Mouse (Mus musculus) kidney, adult 11 months (tissue): ENCODE results near the gene Mvb12b.

Source experiments
- DNase-seq: peaks from one replicate; pipeline ENCODE4 v3.0.0; 2022

The Mvb12b gene

DNA sequence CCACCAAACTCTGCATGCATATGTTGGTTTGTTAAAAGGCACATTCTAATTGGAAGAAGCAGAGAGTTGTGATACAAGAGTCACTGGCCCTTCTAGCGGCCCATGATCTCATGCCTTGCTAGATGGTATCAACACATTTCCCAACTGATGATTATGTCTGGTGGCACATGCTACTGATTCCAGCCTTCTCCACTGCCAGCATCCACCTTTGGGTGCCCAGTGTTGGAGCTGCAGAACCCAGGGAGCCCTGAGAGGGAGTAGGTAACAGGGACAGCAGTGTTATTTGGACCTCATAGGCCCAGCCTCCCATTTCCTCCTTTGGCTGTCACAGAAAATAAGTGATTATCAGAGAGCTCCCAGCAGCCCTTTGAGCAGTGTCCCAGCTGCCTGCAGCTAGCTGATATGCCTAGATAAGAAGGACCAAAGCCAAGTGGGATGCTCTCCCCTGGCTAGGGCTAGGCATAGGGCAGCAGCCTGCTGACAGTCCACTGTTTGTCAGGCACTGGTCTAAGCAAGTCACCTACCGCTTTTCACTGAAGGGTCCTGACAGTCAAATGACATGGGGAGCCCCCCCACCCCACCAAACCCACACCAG lies 44.7 kb downstream of the Mvb12b start:
- DNase-seq, result peak; percentile 19

DNA sequence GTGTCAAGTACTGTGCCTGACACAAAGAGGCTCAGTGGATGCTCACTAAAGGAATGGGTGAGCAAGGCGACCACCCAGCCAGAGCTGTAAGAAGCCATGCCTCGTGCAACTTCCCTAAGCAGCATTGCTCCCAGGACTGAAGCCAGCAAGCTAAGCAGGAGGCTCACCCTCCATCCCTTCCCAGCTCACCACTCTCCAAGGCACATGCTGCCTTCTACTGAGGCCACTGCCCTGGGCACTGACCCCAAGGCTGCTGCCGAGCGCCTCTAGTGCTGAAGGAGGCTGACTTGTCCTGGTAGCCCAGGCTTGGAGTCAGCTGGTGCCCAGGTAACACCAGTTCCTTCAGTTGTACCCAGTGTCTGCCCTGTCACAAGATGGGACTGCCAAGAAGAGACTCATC lies 45.8 kb downstream of the Mvb12b start:
- DNase-seq, result no peak

DNA sequence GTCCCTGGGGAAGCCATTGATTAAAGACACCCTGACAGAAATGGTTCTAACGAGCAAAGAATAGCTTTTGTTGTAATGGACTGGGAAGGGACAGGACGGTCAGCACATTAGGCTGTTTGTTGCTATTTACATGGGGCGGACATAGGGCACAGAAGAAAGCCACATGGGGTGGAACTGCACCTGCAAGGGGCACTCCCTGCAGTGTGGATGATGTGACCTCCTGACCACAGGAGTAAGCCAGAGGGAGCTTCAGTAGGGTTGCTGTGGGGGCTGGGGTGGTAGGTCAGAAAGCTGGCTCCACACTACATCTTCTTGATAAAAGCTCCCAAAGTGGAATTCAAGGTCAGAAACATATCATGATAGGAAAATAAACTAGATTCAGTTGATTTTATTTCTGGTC lies 47.3 kb downstream of the Mvb12b start:
- no peak for DNase-seq

DNA sequence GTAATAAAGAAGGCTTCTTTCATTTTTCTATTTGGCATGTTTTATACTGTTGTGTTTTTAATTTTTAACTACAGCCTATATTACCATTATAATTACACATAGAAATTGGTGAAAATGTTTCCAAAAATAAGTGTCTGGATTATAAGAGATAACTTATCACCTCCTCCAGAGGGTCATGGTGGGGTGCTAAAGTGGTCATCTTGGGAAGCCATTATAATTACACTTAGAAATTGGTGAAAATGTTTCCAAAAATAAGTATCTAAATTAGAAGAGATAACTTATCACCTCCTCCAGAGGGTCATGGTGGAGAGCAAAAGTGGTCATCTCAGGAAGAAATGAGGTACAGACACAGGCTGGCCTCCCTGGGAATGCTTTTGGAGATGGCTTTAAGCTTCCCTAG lies 48.5 kb downstream of the Mvb12b start:
- no peak for DNase-seq

DNA sequence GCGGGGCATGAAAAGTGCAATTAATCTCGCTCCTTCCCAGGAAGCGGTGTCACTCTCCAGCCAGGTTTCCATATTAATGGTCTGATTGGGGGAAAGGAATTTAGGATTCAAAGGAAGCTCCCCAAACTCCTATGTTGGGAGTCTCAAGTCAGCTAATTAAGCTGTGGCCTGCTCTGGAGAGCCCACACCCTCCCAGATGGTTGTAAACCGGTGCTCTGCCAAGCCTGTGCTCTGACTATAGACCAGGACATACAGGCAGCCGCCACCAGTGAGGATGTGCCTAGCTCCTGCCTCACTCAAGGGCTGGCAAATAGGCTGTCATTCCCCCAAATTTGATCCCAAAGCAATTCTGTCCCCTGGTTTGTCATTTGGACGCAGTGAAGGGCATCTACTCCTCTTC lies 50.4 kb downstream of the Mvb12b start:
- DNase-seq, result no peak

DNA sequence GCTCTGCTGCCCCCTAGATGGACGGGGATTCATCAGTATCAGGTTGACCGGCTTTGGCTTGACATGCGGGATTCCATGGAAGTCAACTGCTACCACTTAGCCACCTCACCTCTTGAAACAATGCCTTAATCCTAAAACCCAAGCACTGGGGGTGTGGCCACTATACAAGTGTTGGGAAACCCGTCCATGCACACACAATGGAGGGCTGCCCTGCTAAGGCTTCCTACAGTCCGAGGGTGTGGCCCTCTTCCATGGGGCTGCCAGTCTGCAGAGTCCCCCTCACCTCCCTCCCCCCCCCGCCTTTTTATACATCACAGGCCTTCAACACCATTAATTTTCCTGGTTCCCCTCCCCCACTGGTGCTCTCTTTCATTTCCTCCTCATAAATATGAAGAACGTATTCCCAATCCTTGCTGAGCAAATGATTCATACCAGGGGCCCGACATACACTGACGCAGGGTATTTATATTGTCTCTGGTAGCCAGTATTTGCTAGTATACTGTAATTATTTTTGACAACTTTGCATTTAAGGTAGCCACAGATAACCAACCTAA lies 51.0 kb downstream of the Mvb12b start:
- no peak for DNase-seq

DNA sequence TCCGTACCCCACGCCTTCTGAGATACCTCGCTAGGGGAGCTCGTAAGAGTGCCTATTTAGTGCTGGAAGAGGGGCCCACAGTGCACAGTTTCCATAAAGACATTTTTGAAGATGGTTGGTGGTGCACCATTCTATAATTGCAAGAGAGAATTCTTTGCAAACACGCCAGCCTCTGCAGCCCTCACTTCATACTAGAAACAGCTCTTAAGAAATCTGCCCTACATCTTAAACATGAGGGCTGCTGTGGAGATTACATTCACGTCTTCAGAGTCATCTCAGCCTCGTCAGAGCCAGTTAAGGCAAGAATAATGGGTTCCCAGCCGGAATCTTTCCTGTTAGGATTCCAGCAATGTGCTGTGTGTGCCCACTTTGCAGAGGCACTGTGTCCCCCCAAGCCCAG lies 52.7 kb downstream of the Mvb12b start:
- DNase-seq, result no peak

DNA sequence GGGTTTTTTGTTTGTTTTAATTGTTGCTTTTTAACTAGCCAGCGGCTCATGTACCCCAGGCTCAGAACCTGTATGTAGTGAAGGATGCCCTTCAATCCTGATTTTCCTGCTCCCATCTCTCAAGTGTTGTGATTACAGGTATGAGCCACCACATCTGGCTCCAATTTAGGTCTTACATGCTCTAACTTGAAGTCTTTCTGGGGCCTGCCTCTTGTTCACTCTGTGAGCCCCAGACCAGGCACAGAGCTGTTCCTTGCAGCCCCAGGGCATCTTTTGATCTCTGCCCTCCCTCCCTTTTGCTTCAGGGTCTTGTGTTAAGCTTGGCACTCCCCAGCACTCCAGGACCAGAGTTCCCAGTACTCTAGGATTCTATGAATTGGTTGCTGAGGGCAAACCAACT lies 53.8 kb downstream of the Mvb12b start:
- DNase-seq, result no peak

DNA sequence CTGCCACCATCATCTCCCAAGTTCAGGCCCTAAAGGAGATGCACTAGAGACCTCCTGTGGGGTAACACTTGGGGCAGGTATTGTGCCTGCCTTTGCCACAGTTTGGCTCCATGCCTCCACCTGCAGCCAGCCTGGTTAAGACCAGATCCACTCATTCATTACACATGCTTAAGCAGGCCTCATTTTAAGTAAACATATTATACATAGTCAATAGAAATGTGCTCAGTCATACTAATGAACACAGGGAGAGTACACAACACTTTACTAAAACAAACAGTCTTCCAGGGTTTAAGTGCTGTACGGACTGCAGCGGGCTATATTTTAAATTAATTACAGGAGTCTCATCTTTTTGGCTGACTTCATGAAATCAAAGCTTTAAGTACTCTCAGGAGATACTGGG lies 57.9 kb downstream of the Mvb12b start:
- no peak for DNase-seq

DNA sequence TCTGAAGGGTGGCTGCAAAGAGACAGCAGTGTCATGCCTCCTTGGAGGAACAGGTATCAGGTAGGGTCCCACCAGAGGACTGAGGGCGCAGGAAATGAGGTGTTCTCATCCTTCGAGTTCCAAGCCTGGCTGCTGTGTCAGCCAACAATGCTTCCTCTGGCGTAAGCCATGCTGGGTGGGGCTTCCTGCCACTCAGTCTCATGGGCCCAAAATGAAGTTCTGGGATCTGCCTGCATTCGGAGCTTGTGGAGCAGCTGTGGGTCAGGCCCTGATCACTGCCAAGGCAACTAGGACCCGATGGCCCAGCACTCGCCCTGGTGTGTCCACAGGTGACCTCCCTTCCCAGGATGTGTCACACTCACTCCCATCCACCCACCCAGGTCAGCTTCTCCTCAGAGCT lies 61.0 kb downstream of the Mvb12b start:
- DNase-seq, result peak; percentile 7

DNA sequence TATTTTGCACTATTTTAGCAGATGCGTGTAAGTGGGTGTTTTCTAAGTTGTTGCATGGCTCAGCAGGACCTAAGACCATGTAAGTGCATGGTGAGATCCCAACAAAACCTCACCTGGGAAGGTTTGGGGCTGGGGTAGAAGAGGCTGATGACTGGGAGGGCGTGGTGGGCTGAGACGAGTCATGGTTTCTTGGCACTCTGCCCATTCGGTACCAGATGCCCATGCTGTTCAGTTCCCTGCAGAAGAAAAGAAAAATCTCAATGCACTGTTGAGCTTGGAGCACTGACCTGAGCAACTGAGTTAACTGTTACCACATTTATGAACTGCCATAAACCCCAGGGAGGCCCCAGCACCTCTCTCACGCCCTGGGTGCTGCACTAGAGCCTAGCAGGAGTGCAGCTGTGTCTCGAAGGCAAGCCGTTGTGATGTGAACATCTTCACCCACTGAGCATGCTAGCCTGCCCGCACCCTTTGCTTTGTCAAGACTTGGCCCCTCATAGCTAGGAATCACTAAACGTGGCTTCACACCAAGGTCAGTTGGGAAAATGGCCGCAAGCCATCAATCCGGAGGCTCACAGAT lies 62.7 kb downstream of the Mvb12b start:
- no peak for DNase-seq

DNA sequence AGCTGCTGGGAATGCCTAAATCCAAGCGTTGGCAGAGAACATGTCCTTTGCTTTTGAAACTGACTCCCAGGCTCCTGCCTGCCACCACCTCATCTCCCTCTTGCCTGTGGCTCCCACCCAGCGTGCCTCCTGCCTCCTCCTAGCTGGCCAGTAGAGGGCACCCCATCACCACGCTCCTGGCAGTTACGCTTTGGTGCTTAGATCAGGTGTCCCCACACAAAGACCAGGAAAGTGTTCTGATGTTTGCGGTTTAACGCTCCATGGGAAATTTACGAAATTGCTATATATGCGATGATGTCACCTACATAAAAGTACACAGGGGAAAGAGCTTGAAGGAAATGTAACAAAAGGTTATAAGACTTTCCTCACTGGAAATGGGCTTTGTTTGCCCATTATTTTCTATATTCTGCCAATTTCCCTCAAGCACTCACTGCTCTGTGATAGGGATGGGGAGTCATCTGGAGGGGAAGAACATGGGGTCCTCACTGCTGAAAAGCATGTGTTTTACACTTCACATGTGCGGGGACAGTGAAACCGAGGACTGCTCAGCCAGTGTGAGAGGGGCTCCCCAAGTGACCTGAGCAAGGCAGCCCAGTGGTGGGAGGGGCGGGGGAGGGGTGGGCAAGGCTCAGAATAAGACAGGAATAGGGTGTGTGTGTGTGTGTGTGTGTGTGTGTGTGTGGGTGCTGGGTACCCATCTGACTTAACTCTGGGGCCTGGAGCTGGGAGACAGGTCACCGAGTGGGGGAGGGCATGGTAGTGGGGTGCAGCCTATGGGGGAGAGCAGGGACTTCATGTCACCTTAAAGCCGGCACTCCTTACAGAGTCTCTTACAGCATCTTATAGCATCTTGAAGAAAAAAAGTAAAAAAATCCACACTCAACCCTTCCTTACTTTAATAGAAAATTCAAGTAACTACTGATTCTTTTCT lies 65.8 kb downstream of the Mvb12b start:
- peak; percentile 56 for DNase-seq

DNA sequence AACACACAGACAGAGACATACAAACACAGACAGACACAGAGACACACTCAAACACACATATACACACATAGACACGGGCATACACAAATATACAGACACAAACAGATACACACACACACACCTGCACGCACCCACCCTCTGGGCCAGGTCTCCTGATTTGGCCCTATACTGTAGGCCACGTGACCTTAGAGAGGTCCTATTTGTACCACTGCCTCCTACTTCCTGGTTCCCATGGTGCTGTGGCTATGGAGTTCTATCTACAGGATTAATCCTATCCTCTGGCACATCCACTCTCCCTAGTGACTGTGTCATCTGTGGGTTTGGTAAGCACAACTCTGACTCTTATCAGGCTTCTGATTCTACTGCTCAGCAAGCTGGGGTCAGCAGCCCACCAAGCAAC lies 67.3 kb downstream of the Mvb12b start:
- DNase-seq, result no peak

DNA sequence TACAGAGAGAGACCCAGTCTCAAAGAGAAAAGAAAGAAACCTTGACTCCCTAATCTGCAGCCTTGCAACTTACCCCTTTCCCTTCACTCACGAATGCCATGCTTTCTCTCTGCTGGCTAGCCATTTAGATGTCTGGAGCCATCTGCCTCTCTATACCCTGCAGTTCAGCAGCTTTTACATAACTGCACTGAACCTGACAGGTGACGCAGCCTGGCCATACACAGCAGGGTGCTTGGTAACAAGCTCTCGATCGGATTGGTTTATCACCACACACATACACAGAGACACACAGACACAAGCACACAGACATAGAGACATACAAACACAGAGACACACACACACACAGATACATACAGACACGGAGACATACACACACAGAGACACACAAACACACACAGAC lies 67.7 kb downstream of the Mvb12b start:
- DNase-seq, result no peak

DNA sequence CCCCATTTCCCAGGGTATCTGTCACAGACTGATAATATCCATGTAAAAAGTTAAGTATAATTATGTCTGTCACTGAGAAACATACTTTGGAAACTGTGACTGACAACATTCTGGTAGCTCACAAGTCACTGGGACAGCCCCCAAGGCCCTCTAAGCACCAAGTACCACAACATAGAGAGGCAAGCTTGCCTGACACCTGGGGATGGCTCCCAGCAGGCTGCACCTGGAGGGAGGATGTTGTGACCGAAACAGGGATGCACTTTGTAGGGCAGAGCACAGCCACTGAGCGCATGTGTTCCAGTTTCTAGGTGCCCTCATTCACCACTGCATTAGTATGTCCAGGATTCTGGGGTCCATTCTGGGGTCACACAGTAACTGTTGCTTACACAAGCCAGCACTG lies 69.4 kb downstream of the Mvb12b start:
- DNase-seq, result no peak

DNA sequence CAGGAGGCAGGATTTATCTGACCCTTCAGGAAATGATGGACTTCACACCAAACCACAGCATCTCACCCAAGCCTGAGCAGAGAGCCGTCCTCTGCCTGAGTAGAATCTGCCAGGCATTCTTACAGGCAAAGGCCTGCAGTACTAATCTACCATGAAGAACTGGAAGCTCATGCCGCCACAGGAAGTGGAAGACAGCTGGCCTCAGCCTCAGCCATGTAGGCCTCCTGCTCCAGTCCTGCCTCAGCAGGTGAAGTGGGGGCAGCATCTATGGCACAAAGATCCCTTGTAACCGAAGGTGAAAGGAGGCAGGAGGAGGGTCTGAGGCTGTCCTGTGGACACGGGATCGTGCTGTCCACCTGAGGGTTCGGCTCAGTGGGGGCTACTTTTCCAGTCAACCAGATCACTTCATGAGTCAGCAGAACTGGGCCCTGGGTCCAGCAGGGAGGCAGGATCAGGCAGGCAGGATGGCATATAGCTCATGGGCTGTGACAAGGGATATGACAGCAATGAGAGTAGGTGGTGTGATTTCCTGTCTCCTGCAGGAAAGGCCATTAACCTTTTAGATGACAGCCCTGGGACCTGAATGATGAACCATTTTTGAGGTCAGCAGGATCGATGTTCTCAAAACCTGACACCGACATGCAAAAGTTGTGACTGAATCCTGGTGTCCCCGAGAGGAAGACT lies 69.9 kb downstream of the Mvb12b start:
- DNase-seq, result no peak

DNA sequence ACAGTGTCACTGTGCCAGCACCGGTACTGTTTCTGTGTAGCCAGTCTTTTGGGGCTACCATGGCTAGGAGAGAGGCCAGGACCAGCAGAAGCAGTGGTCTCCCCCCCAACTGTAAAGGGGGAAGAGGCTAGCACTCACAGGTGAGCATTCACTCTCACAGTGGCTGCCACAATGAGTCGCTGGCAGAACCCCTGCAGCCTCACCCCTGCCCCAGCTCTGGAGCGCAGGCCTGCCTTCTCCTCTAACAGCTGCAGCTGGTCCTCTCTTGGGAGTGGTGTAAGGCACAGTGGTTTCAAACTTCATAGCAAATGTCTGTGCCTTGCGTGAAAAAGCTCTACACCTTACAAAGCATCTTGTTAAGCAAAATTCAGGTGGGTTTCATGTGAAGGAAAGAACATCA lies 70.7 kb downstream of the Mvb12b start:
- no peak for DNase-seq

DNA sequence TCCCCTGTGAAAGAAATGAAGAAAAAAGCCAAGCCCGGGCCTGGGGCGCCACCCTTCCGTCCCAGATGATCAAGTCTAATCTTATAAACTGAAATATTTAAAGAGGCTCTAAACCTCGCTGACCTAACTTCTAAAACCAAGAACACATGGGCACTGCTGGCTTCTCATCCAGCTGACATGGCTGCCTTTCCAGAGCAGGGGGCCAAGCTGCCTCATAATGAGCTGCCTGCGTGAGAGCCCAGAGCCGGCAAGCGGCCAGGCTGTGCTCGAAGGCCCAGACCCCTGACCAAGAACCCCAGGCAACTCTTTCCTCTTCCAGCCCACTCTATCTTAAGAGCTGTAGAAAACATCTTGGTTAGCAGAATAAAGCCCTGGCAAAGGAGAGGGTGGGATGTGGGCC lies 73.2 kb downstream of the Mvb12b start:
- no peak for DNase-seq

DNA sequence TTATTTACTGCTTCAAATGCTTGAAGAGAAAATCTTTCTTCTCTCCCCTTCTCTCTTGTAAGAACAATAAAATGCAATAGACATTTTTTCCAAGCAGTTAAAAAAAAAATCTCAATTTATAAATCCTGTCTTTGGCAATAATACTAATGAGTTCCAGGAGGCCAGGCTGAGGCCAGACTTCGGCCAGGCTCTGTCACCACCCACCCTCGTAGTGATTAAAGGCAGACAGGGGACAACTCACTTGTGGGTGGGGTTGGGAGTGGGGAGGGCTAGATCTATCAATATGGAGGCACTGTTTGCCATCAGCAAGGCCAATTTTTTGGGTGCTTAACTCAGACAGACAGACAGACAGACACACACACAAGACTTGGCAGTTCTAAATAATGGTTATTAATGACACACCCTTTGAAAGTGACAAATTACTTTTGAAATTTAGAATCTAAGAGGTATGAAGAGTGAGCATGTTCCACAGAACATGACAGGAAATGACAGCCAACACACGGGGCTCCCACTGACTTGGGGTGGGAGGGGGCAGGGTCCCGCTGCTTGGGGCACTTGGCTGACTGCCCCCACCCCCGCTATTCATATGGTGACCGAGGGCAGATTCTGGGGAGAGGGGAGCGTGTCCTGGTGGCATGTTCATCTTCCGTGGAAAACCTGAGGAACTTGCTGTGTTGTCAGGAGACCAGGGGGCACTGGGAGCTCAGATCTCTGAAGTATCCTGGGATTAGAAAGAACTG lies 74.1 kb downstream of the Mvb12b start:
- DNase-seq, result no peak

DNA sequence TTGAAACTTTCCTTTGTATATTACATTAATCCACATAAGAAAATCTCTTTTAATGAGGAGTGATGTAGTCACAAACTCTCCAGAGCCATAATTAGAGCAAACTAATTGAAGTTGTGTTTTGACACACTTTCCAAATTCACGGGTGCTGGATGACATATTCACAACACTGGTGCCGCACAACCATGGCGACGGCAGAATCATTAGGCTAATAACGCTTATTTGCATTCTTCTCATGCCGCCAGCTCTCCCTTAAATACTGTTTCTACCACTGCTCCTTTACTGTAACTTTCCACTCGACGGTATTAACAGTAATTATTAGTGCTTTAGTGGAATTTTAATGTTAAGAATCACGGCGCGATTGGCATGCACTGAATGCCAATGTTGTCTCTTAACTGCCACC lies 74.8 kb downstream of the Mvb12b start:
- DNase-seq, result no peak

DNA sequence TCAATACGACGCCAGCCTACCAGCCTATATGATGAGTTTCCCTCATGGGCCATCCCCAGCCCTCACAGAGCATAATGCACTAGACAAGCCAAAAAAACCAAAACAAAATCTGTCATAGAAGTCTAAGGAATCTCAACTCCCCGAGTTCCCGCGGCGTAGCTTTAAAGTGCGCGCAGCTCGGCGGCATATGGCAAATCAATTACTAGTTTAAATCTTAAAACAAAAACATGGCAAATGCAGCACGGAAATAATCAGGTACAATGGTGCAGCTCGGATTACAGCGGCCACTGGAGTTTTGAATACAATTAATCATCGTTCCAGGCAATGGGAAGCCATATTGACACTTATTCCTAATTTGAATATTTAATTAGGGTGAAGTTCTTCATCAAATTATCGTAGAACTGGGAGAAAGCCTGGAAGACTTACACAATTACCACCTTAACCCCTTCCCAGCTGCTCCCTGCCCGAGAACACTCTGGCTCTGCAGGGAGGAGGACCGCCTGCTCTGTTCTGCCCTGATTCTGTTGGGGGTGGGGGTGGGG lies 76.3 kb downstream of the Mvb12b start:
- DNase-seq, result no peak

DNA sequence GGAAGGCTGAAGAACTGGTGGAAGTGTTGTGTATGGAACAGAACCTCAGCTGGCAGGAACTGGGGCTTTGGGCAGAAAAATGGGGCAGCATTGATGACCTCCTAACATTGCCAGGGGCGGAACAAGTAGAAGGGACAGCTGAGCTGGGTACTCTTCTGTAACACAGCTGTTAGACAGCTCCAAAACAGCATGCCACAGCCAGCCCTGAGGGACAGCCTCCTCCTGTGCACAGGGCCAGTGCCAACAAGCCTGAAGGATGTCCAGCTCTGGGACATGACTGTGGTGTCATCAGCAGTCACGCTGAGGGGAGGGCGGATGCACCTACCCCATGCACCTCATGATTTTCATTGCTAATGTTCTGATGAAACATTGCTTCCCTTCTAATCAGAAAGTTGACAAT lies 78.7 kb downstream of the Mvb12b start:
- no peak for DNase-seq
